ENCODE assay signal across 22 mouse cellular contexts in genomic region chr5:21593201-21593709, GRCm38 (mm10). TPM values are rescaled to one million over a fixed set of nuclear protein-coding genes. Genes with fewer than 3 reads are reported as not detected.
"Had no signal": no experiment of that assay in that cellular context is flagged by ENCODE, and none has a peak within 500 bp of the region (broad histone marks: within the 10 kb centered on the region; RNA-seq: fewer than 3 reads in every experiment).

No protein-coding gene starts in this region.

- H3K9ac ChIP-seq: lung, embryonic 14.5 days; midbrain, embryonic 12.5 days; neural tube, embryonic 13.5 days; neural tube, embryonic 15.5 days had no signal

- DNase-seq: lung, embryonic 14.5 days; lung, postnatal 10 days; lung, postnatal 4 days; midbrain, embryonic 14.5 days; retina, postnatal 1 day; right cerebral cortex, adult 18-20 months; right cerebral cortex, postnatal 25 days; right cerebral cortex, postnatal 4 days; spleen, adult 18-20 months; thymus, adult 18-20 months; thymus, postnatal 14 days; thymus, postnatal 36 days had no signal

- H3K4me3 ChIP-seq: midbrain, embryonic 10.5 days; midbrain, embryonic 12.5 days; myocyte; neural tube, embryonic 13.5 days; neural tube, embryonic 15.5 days had no signal

- H3K9me3 ChIP-seq: midbrain, embryonic 10.5 days; midbrain, embryonic 12.5 days; neural tube, embryonic 13.5 days; neural tube, embryonic 15.5 days had no signal

- H3K27ac ChIP-seq: midbrain, embryonic 10.5 days; midbrain, embryonic 12.5 days; neural tube, embryonic 13.5 days; neural tube, embryonic 15.5 days had no signal

- H3K27me3 ChIP-seq: midbrain, embryonic 12.5 days; neural tube, embryonic 13.5 days; neural tube, embryonic 15.5 days had no signal

- H3K4me2 ChIP-seq: lung, embryonic 14.5 days; midbrain, embryonic 12.5 days; neural tube, embryonic 13.5 days; neural tube, embryonic 15.5 days had no signal

- ATAC-seq: midbrain, embryonic 16.5 days had no signal

- H3K36me3 ChIP-seq: midbrain, embryonic 10.5 days; midbrain, embryonic 12.5 days; neural tube, embryonic 13.5 days; neural tube, embryonic 15.5 days had no signal

- H3K4me1 ChIP-seq: midbrain, embryonic 10.5 days; midbrain, embryonic 12.5 days; neural tube, embryonic 13.5 days; neural tube, embryonic 15.5 days had no signal

RNA-seq across cellular contexts. Expression of gene Lrrc17, which starts 49.9 kb away (rescaled TPM):
- total RNA-seq: megakaryocyte, adult 5-6 weeks; megakaryocyte-erythroid progenitor cell, adult 5-6 weeks had no signal

RNA-seq across cellular contexts. Expression of gene Fbxl13, which starts 52.2 kb away (rescaled TPM):
- total RNA-seq: megakaryocyte, adult 5-6 weeks had no signal
- polyA plus RNA-seq: neural tube, embryonic 11.5 days; small intestine, adult 2 months had no signal
